Mouse (Mus musculus): ENCODE results near the gene Tfdp2.
A peak's percentile ranks its signal among the peaks of the same experiment; 100 is the strongest.

Tfdp2 gene

GRCm38 (mm10) chr9:96312074-96312473, 116.0 kb downstream of the Tfdp2 start:
- no peak for DNase-seq (ENCODE audit: low read depth)

- DNase-seq (ENCODE audit: low read depth) = no peak
Measured at GRCm38 (mm10) chr9:96319333-96319732, 123.3 kb downstream of the Tfdp2 start.

DNA sequence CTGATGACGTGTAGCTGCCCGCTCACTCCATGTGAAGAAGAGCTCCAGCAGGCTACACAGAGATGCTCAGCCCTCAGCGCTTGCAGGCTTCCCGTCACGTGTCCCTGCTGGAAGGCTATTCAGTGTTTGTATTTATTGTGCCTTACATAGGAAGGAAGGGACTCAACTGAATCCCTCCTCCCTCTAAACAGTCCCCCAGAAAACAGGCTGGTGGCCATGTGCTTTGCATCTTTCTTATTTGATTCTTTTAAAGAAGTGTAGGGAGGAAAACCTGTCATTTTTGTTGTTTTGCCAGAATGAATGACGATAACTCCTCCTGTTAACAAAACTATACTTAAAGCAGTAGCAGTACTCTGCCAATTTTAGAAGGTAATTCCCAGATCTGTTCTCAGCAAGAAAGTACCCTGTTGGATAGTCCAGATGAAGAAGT, 124.5 kb downstream of the Tfdp2 start:
- no peak for DNase-seq (ENCODE audit: low read depth)

- no peak for DNase-seq (ENCODE audit: low read depth)
Measured at GRCm38 (mm10) chr9:96322411-96323152, 126.5 kb downstream of the Tfdp2 start.

GRCm38 (mm10) chr9:96324502-96324901, 128.4 kb downstream of the Tfdp2 start:
- no peak for DNase-seq (ENCODE audit: low read depth)

- no peak for DNase-seq (ENCODE audit: low read depth)
Measured at GRCm38 (mm10) chr9:96326496-96326923, 130.4 kb downstream of the Tfdp2 start.

DNA sequence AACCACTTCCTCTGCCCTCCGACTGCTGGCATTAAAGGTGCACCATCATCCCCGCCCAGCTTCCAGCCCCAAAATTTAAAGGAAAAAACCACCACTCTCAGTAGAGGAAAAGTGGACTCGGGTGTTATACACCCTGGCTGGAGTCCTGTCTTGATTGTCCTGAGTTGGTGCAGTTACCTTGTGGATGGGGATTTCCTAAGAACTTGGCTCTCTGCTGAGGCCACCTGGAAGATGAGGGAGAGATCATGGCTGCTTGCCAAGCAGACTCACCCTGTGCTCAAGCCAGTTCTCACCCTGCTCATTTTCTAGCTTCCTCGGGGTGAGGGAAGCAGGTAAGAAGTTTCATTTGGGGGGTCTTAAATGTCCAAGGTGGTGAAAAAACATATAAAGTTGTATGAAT, 132.2 kb downstream of the Tfdp2 start:
- DNase-seq (ENCODE audit: low read depth) = peak; percentile 1

GRCm38 (mm10) chr9:96331146-96331545, 135.1 kb downstream of the Tfdp2 start:
- peak; percentile 7 for DNase-seq (ENCODE audit: low read depth)

DNA sequence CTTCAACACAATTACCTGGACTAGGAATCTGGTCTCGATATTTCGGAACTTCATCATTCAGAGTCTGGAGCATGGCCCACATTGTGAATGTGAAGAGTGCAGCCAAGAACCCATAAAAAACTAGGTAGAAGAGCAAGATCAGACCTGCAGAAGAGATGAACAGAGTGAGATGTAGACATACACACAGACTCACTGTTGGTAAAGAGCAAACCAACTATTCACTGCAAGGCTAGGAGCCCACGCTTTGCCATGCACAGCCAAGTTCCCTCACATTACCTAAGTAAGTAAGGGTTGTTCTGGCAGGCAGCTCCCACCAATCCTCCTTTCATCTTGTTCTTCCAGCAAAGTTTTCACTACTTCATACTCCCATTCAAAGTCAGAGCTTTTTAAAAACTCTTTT, 149.7 kb downstream of the Tfdp2 start:
- DNase-seq (ENCODE audit: low read depth) = no peak

DNA sequence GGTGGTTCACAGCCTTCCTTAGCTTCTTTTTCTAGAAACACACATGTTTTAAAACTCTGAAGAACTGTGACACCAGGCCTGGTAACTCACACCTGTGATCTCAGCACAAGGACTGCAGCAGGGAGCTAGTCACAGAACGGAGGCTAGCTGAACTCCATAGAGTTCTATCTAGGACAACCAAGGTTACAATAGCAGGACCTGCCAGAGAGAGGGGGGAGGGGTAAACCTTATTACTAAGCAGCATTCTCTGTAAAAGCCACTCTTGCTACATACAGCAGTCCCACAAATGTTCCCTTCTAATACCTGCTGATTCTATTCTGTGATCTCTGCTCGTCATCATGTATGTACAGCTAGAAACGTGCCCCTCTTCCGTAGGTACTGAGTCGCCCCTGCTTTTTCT, 152.8 kb downstream of the Tfdp2 start:
- peak; percentile 64 for DNase-seq (ENCODE audit: low read depth)

GRCm38 (mm10) chr9:96350010-96350409, 153.9 kb downstream of the Tfdp2 start:
- peak; percentile 88 for DNase-seq (ENCODE audit: low read depth)

DNA sequence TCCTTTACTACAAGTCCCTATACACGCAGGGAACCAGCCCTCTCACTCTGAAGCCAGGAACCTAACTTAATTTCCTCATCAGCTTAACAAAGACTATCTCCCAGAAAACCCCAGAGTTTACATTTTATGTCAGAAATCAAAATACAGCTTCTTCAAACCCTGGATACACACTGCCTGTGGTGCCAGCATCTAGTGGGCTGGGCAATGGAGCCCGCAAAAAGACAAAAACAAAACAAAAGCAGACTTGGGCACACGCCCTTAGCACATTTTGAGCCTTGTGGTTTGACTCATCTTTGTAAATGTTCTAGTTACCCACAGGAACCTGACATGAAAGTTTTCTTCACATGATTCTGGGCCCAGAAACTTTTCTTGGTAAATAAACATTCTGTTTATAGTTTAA, 154.4 kb downstream of the Tfdp2 start:
- DNase-seq (ENCODE audit: low read depth) = peak; percentile 92

- peak; percentile 50 for DNase-seq (ENCODE audit: low read depth)
Measured at GRCm38 (mm10) chr9:96351771-96352170, 155.7 kb downstream of the Tfdp2 start.

GRCm38 (mm10) chr9:96353121-96353769, 157.2 kb downstream of the Tfdp2 start:
- peak; percentile 62 for DNase-seq (ENCODE audit: low read depth)

- peak; percentile 38 for DNase-seq (ENCODE audit: low read depth)
Measured at GRCm38 (mm10) chr9:96353799-96354198, 157.7 kb downstream of the Tfdp2 start.

- no peak for DNase-seq (ENCODE audit: low read depth)
Measured at GRCm38 (mm10) chr9:96360056-96360455, 164.0 kb downstream of the Tfdp2 start.

GRCm38 (mm10) chr9:96363581-96364140, 167.6 kb downstream of the Tfdp2 start:
- DNase-seq (ENCODE audit: low read depth) = peak; percentile 75

GRCm38 (mm10) chr9:96364141-96364838, 168.2 kb downstream of the Tfdp2 start, which contains the start of gene Atp1b3:
TSS of gene Atp1b3 (minus strand) at chr9:96364442.
- peak; percentile 98 for DNase-seq (ENCODE audit: low read depth)

DNA sequence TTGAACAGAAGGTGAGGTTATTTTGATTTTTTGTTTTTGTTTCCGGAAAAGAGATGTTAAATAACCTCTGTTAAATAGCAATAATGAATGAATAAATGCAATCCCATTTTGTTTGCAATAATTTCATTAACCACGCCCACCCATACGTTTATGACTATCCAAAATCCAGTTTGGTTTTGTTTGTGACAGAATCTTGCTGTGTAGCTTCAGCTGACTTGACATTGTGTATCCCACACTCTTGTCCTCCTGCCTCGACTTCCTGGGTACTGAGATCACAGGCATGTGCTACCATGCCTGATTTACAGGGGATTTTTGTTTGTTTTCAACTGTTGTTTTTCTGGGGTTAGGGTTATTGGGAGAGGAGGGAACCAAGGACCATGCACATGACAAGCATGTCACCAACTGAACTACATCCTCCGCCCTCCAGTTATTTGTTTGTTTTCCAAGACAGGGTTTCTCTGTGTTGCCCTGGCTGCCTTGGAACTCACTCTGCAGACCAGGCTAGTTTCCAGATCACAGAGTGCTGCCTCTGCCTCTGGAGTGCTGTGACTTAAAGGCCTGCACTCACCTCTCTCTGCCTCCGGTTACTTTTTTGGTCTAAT, 169.3 kb downstream of the Tfdp2 start:
- DNase-seq (ENCODE audit: low read depth) = peak; percentile 57

- DNase-seq (ENCODE audit: low read depth) = peak; percentile 63
Measured at GRCm38 (mm10) chr9:96369654-96370384, 173.7 kb downstream of the Tfdp2 start.

- DNase-seq (ENCODE audit: low read depth) = no peak
Measured at GRCm38 (mm10) chr9:96371075-96371474, 175.0 kb downstream of the Tfdp2 start.

All from induced T-regulatory cell, adult 2 months (primary cell).